In the genomic region with DNA sequence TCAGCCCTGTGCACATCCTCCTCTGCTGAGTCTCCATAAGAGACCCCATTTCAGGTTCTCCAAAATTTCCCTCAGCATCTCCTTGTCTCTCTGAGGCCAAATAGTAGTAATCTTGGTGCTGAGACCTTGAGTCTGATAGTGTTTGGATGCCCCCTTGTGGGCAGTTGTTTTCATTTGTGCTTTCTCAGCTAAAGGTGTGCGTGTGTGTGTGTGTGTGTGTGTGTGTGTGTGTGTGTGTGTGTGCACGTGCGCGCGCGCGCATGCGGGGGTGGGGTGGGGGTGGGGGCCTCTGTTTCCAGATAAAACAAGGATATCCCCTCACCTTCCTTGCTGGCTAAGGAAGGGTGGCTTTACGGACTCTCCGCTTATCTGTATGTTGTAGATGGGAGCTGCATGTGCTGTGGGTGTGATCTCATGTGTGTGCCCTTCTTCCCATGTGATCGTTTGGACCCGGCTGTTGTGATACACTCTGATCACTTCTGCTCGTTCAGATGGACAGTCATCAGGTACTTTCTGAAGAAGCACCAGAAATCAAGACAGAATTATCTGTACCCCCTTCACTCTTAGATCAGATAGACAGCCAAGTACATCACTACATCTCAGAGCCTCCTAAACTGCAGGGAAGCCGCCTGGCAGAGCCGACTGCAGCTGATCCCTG, we compare ENCODE assay signal across 8 mouse cellular contexts. TPM values are rescaled to one million over a fixed set of nuclear protein-coding genes. Genes with fewer than 3 reads are reported as not detected.
DNase-seq lines count a peak whose midpoint lies in the region; ATAC-seq lines count a peak whose summit lies in the region.

No protein-coding gene starts in this region.

- 42% methylated on average over 15 of the region's 15 CpGs for WGBS in limb, embryonic 11.5 days

- H3K36me3 ChIP-seq in limb, embryonic 11.5 days (ENCODE audit: control insufficient read depth, insufficient read depth, low read length) = no peaks in the 10 kb centered on the region

- no peak overlapping the region for H3K4me2 ChIP-seq in limb, embryonic 11.5 days (ENCODE audit: low read depth, severe bottlenecking)

- H3K9ac ChIP-seq in limb, embryonic 11.5 days (ENCODE audit: low read length) = no peak overlapping the region; the same call in 1 of the 2 replicates

- DNase-seq in layer of hippocampus, adult 9-11 months = peak; percentile 32
- no peak for DNase-seq in layer of hippocampus, postnatal 14 days (ENCODE audit: low spot score in 2 of 2)
- peak; percentile 88 for DNase-seq in ES-CJ7 (ENCODE audit: low read depth, low spot score)
- peak; percentile 83 to 84 for DNase-seq in cerebellum, postnatal 10 days
- DNase-seq in heart, postnatal 4 days = peak; percentile 63
- peak; percentile 73 for DNase-seq in limb, embryonic 11.5 days (ENCODE audit: low spot score)
- peak; percentile 60 to 76 for DNase-seq in right cerebral cortex, adult 2 months (ENCODE audit: low spot score in 2 of 2)
- no peak for DNase-seq in urinary bladder, adult 18-20 months (ENCODE audit: low spot score in 2 of 2)

- no peak for ATAC-seq in limb, embryonic 11.5 days (ENCODE audit: insufficient number of reproducible peaks, low FRiP score, low TSS enrichment, low read depth)

- H3K9me3 ChIP-seq in limb, embryonic 11.5 days (ENCODE audit: control insufficient read depth, low read length) = no peaks in the 10 kb centered on the region

- peak overlapping the region; percentile 71 for H3K27ac ChIP-seq in limb, embryonic 11.5 days (replicated peaks; ENCODE audit: low read depth, low read length)

- no peaks in the 10 kb centered on the region for H3K27me3 ChIP-seq in limb, embryonic 11.5 days (ENCODE audit: control insufficient read depth, insufficient read depth, low read length)

- no peak overlapping the region for H3K4me3 ChIP-seq in limb, embryonic 11.5 days (ENCODE audit: low read depth, low read length)

- H3K4me1 ChIP-seq in limb, embryonic 11.5 days (ENCODE audit: control insufficient read depth, insufficient read depth, low read length) = peaks cover 36% of the 10 kb centered on the region

RNA-seq across cellular contexts. Expression of a gene that starts 30.8 kb away (rescaled TPM):
- not detected for total RNA-seq in layer of hippocampus, postnatal 14 days (2021)
- total RNA-seq in heart, postnatal 4 days (2021) = under 1 TPM; 0.56 to 0.67 TPM
- 1.0 and 1.3 TPM in 2 replicates for polyA plus RNA-seq in limb, embryonic 11.5 days (2014; fragmentation: Nextera tagmentation; extraction: Ambion mirVana)

RNA-seq across cellular contexts. Expression of a gene that starts 35.0 kb away (rescaled TPM):
- total RNA-seq in layer of hippocampus, postnatal 14 days (2021) = under 1 TPM; 0.09 to 0.21 TPM
- under 1 TPM in 1 of 2 experiments, not detected in 1; 0.14 TPM for total RNA-seq in heart, postnatal 4 days (2021)
- polyA plus RNA-seq in limb, embryonic 11.5 days (2014; fragmentation: Nextera tagmentation; extraction: Ambion mirVana) = 1.2 and 1.6 TPM in 2 replicates

Comparison
In these comparisons a context has a peak if more than half of its experiments do, and no peak if none do; other contexts are left out.
1. DNase-seq: peak in layer of hippocampus, adult 9-11 months (single experiment), ES-CJ7 (single experiment), cerebellum, postnatal 10 days (2 of 2), heart, postnatal 4 days (single experiment), limb, embryonic 11.5 days (single experiment) and right cerebral cortex, adult 2 months (2 of 2); none in layer of hippocampus, postnatal 14 days (0 of 2) and urinary bladder, adult 18-20 months (0 of 2).